27 mouse cellular contexts compared by ENCODE assay signal in the genomic region with DNA sequence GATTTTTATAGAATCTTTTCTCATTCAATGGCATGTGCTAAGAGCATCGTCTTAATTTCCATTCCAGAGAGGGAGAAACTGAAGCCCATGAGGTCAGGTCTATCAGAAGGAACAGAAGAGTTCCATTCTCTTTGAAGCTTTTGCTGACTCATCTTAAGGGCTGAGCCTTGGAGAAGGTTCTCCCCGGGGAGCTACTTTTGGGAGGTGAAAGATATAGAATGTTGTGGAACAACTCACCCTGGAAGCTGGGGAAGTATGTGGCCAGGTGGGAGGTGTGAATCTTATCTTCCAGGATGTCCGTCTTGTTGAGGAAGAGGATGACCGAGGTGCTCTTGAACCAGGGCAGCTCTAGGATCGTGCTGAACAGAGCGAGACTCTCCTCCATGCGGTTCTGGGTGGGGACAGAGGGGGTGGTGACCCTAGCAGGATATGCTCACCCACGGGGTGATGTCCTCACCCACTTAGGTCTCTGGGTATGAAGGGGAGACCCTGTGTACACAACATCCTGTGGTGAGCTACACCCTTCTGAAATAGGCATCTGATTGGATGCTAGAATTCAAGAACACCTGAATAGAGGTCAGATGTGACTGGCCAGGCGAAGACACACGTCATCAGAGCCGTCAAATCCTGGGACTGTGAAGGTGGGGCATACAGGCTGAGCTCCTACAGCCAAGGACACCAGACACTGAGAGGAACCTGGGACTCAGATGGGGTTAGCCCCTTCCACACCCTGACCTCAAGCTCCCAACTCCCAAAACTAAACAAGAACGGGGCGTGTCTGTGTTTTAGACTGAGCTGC. TPM values are rescaled to one million over a fixed set of nuclear protein-coding genes. Genes with fewer than 3 reads are reported as not detected.
A peak's percentile ranks its signal among the peaks of the same experiment; 100 is the strongest.
DNase-seq lines count a peak whose midpoint lies in the region; ATAC-seq and TF ChIP-seq lines count a peak whose summit lies in the region.
"Had no signal": no experiment of that assay in that cellular context is flagged by ENCODE, and none has a peak within 500 bp of the region (broad histone marks: within the 10 kb centered on the region; RNA-seq: fewer than 3 reads in every experiment).

No protein-coding gene starts in this region.

- WGBS in forebrain, embryonic 12.5 days: 80% methylated on average over 13 of the region's 13 CpGs

- H3K4me1 ChIP-seq in forebrain, embryonic 12.5 days: peaks cover 1% of the 10 kb centered on the region; the same call in 1 of the 2 replicates

- H3K9me3 ChIP-seq in forebrain, embryonic 12.5 days: no peaks in the 10 kb centered on the region
- H3K9me3 ChIP-seq: heart, embryonic 15.5 days; hindbrain, embryonic 13.5 days; limb, embryonic 12.5 days; midbrain, embryonic 10.5 days had no signal

- no peak for TF ChIP-seq CTCF in layer of hippocampus, adult 2 months (conservative IDR thresholded peaks at IDR 0.05)

- H3K4me3 ChIP-seq in layer of hippocampus, adult 2 months: no peak overlapping the region
- no peak overlapping the region for H3K4me3 ChIP-seq in forebrain, embryonic 12.5 days (replicated peaks)
- H3K4me3 ChIP-seq: heart, embryonic 15.5 days; hindbrain, embryonic 13.5 days; limb, embryonic 12.5 days; midbrain, embryonic 10.5 days had no signal

- peaks cover 22% of the 10 kb centered on the region for H3K27me3 ChIP-seq in forebrain, embryonic 12.5 days

- DNase-seq in CD8-positive naive resting alpha-beta T cell, adult 2 months (ENCODE audit: low read depth in 2 of 2, low spot score in 2 of 2): peak; percentile 70 to 72
- peak; percentile 95 for DNase-seq in ES-CJ7 (ENCODE audit: low read depth, low spot score)
- DNase-seq in natural killer cell, adult 2 months (ENCODE audit: low spot score in 2 of 2): peak; percentile 71 to 83
- no peak for DNase-seq in testis, postnatal 14 days (ENCODE audit: low spot score)
- DNase-seq in layer of hippocampus, adult 2 months (ENCODE audit: low spot score in 2 of 2): no peak
- DNase-seq: adrenal gland, postnatal 25 days; cerebellum, adult 9-10 months; gastrocnemius, postnatal 25 days; heart, postnatal 36 days; kidney, adult 8-10 months; kidney, postnatal 25 days; layer of hippocampus, postnatal 36 days; liver, postnatal 0 days; retina, postnatal 1 day; right cerebral cortex, postnatal 4 days; thymus, adult 2 months had no signal

- no peak overlapping the region for H3K4me2 ChIP-seq in forebrain, embryonic 12.5 days
- H3K4me2 ChIP-seq: heart, embryonic 15.5 days; hindbrain, embryonic 13.5 days; limb, embryonic 12.5 days; liver, embryonic 11.5 days had no signal

- H3K27ac ChIP-seq in layer of hippocampus, adult 2 months: no peak overlapping the region
- H3K27ac ChIP-seq in forebrain, embryonic 12.5 days: no peak overlapping the region
- H3K27ac ChIP-seq: heart, embryonic 15.5 days; hindbrain, embryonic 13.5 days; limb, embryonic 12.5 days; macrophage; midbrain, embryonic 10.5 days had no signal

- ATAC-seq in activated CD4-positive, CD25-positive, alpha-beta regulatory T cell, adult 4 months: peak; percentile 80
- ATAC-seq in forebrain, embryonic 12.5 days (ENCODE audit: low FRiP score): no peak
- ATAC-seq: forebrain, embryonic 16.5 days; liver, postnatal 0 days; lung, postnatal 0 days; midbrain, embryonic 16.5 days had no signal

- no peaks in the 10 kb centered on the region for H3K36me3 ChIP-seq in forebrain, embryonic 12.5 days (replicated peaks)
- H3K36me3 ChIP-seq: heart, embryonic 15.5 days; hindbrain, embryonic 13.5 days; limb, embryonic 12.5 days; midbrain, embryonic 10.5 days had no signal

- no peak overlapping the region for H3K9ac ChIP-seq in forebrain, embryonic 12.5 days
- H3K9ac ChIP-seq: heart, embryonic 15.5 days; hindbrain, embryonic 13.5 days; liver, postnatal 0 days had no signal

RNA-seq across cellular contexts. Expression of a gene that starts 8.0 kb away (rescaled TPM):
- 10 to 100 TPM; 70.0 to 70.7 TPM for polyA plus RNA-seq in activated CD4-positive, CD25-positive, alpha-beta regulatory T cell, adult 4 months (2017; shearing (Covaris generic))
- under 1 TPM; 0.39 to 0.95 TPM for total RNA-seq in layer of hippocampus, adult 2 months (2021)
- polyA plus RNA-seq in forebrain, embryonic 12.5 days (2016; fragmentation: Nextera tagmentation; extraction: Ambion mirVana): 0.21 and 0.49 TPM in 2 replicates

RNA-seq across cellular contexts. Expression of a gene that starts 11.7 kb away (rescaled TPM):
- 10 to 100 TPM; 33.4 to 41.8 TPM for polyA plus RNA-seq in activated CD4-positive, CD25-positive, alpha-beta regulatory T cell, adult 4 months (2017; shearing (Covaris generic))
- total RNA-seq in layer of hippocampus, adult 2 months (2021): 10 to 100 TPM; 83.1 to 93.5 TPM
- polyA plus RNA-seq in forebrain, embryonic 12.5 days (2016; fragmentation: Nextera tagmentation; extraction: Ambion mirVana): 65.8 and 66.6 TPM in 2 replicates

RNA-seq across cellular contexts. Expression of a gene that starts 16.1 kb away (rescaled TPM):
- polyA plus RNA-seq in activated CD4-positive, CD25-positive, alpha-beta regulatory T cell, adult 4 months (2017; shearing (Covaris generic)): 10 to 100 TPM; 55.2 to 62.0 TPM
- total RNA-seq in layer of hippocampus, adult 2 months (2021): 1 to 10 TPM; 1.9 to 2.5 TPM
- polyA plus RNA-seq in forebrain, embryonic 12.5 days (2016; fragmentation: Nextera tagmentation; extraction: Ambion mirVana): 0.49 and 0.92 TPM in 2 replicates

RNA-seq across cellular contexts. Expression of a gene that starts 25.4 kb away (rescaled TPM):
- polyA plus RNA-seq in activated CD4-positive, CD25-positive, alpha-beta regulatory T cell, adult 4 months (2017; shearing (Covaris generic)): 1 to 10 TPM in 1 of 2 experiments, under 1 TPM in 1; 0.44 to 1.5 TPM
- total RNA-seq in layer of hippocampus, adult 2 months (2021): 100 to 1,000 TPM; 286 to 287 TPM
- 37.1 and 42.4 TPM in 2 replicates for polyA plus RNA-seq in forebrain, embryonic 12.5 days (2016; fragmentation: Nextera tagmentation; extraction: Ambion mirVana)
- polyA plus RNA-seq: liver, embryonic 11.5 days; liver, postnatal 0 days had no signal

RNA-seq across cellular contexts. Expression of a gene that starts 37.1 kb away (rescaled TPM):
- 10 to 100 TPM; 21.7 to 24.5 TPM for polyA plus RNA-seq in activated CD4-positive, CD25-positive, alpha-beta regulatory T cell, adult 4 months (2017; shearing (Covaris generic))
- total RNA-seq in layer of hippocampus, adult 2 months (2021): 100 to 1,000 TPM; 118 to 123 TPM
- 74.8 and 75.9 TPM in 2 replicates for polyA plus RNA-seq in forebrain, embryonic 12.5 days (2016; fragmentation: Nextera tagmentation; extraction: Ambion mirVana)

Comparison
In these comparisons a context has a peak if more than half of its experiments do, and no peak if none do; other contexts are left out.
1. DNase-seq: peak in CD8-positive naive resting alpha-beta T cell, adult 2 months (2 of 2), ES-CJ7 (single experiment) and natural killer cell, adult 2 months (2 of 2); none in testis, postnatal 14 days (single experiment) and layer of hippocampus, adult 2 months (0 of 2).
2. RNA of a gene that starts 8.0 kb away (polyA plus RNA-seq): 70.0 to 70.7 TPM in activated CD4-positive, CD25-positive, alpha-beta regulatory T cell, adult 4 months; 0.21 to 0.49 TPM in forebrain, embryonic 12.5 days; every median in the first group is over 10 times any median in the second.
3. RNA of a gene that starts 16.1 kb away (polyA plus RNA-seq): 55.2 to 62.0 TPM in activated CD4-positive, CD25-positive, alpha-beta regulatory T cell, adult 4 months; 0.49 to 0.92 TPM in forebrain, embryonic 12.5 days; every median in the first group is over 10 times any median in the second.